Mouse (Mus musculus) MEL (cell line): ENCODE measurements at regions not wholly inside any gene's neighbourhood (a gene's known extent, or its start where the extent isn't known, plus 50 kb on each side); places are given as distances from the start of the nearest gene placed in this dataset.

Experiments
- BHLHE40 ChIP-seq: IDR thresholded peaks from 2 replicates; pipeline ENCODE4 v1.6.1; 2012; ENCODE audit warnings: low read depth, mild to moderate bottlenecking, inconsistent platforms, low read length, improper control_type of control experiment, borderline replicate concordance
- CTCF ChIP-seq, 3 experiments: IDR thresholded peaks in 2 of 3; conservative IDR thresholded peaks in 1 of 3; 2 replicates each; pipeline ENCODE4 v1.5.1; 2011 to 2012; ENCODE audit warnings: low read length in 3 of 3, low read depth in 2 of 3, mild to moderate bottlenecking in 2 of 3, improper control_type of control experiment in 1 of 3, inconsistent platforms in 1 of 3, mixed read lengths in 1 of 3, moderate library complexity in 1 of 3; ENCODE audit not compliant: control insufficient read depth in 1 of 3, insufficient read depth in 1 of 3, poor library complexity in 1 of 3, severe bottlenecking in 1 of 3
- EP300 ChIP-seq, 2 experiments: IDR thresholded peaks; 2 replicates each; pipeline ENCODE4 v1.6.1; 2011; ENCODE audit warnings: improper control_type of control experiment in 2 of 2, low read length in 2 of 2, low read depth in 1 of 2, mild to moderate bottlenecking in 1 of 2
- GABPA ChIP-seq: IDR thresholded peaks from 2 replicates; pipeline ENCODE4 v1.6.1; 2012; ENCODE audit warnings: low read depth, mild to moderate bottlenecking, inconsistent platforms, low read length, improper control_type of control experiment, moderate library complexity
- GATA1 ChIP-seq: IDR thresholded peaks from 2 replicates; pipeline ENCODE4 v1.6.1; 2011; ENCODE audit warnings: low read depth, low read length, improper control_type of control experiment
- KAT2A ChIP-seq: conservative IDR thresholded peaks from 2 replicates; pipeline ENCODE4 v1.6.1; 2012; ENCODE audit warnings: low read depth, low read length, improper control_type of control experiment, inconsistent platforms
- MAFK ChIP-seq: IDR thresholded peaks from 2 replicates; pipeline ENCODE4 v1.6.1; 2011; ENCODE audit warnings: low read depth, mild to moderate bottlenecking, low read length, improper control_type of control experiment, borderline replicate concordance
- MAX ChIP-seq: IDR thresholded peaks from 2 replicates; pipeline ENCODE4 v1.6.1; 2011; ENCODE audit warnings: low read length, improper control_type of control experiment
- MYC ChIP-seq: IDR thresholded peaks from 2 replicates; pipeline ENCODE4 v1.6.1; 2011; ENCODE audit warnings: low read depth, mild to moderate bottlenecking, low read length, improper control_type of control experiment, moderate library complexity
- NELFE ChIP-seq: IDR thresholded peaks from 2 replicates; pipeline ENCODE4 v1.6.1; 2011; ENCODE audit warnings: low read depth, low read length, improper control_type of control experiment
- SMC3 ChIP-seq: IDR thresholded peaks from 2 replicates; pipeline ENCODE4 v1.6.1; 2011; ENCODE audit warnings: low read depth, low read length, improper control_type of control experiment
- TCF12 ChIP-seq: IDR thresholded peaks from 2 replicates; pipeline ENCODE4 v1.6.1; 2014; ENCODE audit warnings: low read depth, mild to moderate bottlenecking, inconsistent platforms, low read length, improper control_type of control experiment, moderate library complexity
- USF1 ChIP-seq: IDR thresholded peaks from 2 replicates; pipeline ENCODE4 v1.6.1; 2014; ENCODE audit warnings: low read depth, mild to moderate bottlenecking, inconsistent platforms, low read length, improper control_type of control experiment, moderate library complexity
- ZC3H11A ChIP-seq: IDR thresholded peaks from 2 replicates; pipeline ENCODE4 v1.6.1; 2012; ENCODE audit warnings: low read depth, mild to moderate bottlenecking, inconsistent platforms, low read length, improper control_type of control experiment

DNA sequence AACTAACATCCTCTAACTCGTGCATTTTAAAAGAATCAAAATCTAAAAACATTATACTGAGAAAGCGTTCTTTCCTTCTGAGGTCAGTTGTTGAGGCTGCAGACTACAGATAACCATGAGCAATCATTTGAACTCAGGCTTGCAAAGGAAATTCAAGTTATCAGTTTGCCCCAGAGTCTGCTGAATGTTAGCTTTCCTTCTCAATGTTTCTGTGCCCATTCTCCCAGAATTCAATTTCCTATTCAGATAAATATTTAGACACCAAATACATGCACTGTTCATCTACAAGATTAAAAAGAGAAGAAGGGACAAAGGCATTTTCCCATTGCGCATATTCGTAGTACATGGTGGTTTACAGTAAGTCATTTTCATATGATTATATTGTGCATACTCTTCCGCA lies 107.9 kb upstream of the Tank start:
- TF ChIP-seq BHLHE40 (peak; percentile 66; the same call in 1 of the 2 replicates), MAX (no peak; the same call in 1 of the 2 replicates), GABPA (no peak), SMC3 (no peak), MYC (0 out of 2 replicates have a peak, but pooled peaks have one; percentile 51), NELFE (no peak), USF1 (no peak), TCF12 (peak; percentile 98), KAT2A (no peak), CTCF (IDR thresholded peaks at IDR 0.05 in 2 of 3, conservative IDR thresholded peaks at IDR 0.05 in 1 of 3; ENCODE audit: control insufficient read depth in 1 of 3, insufficient read depth in 1 of 3, low read depth in 2 of 3, low read length in 3 of 3, poor library complexity in 1 of 3, severe bottlenecking in 1 of 3) (no peak), ZC3H11A (no peak), MAFK (0 out of 2 replicates have a peak, but pooled peaks have one; percentile 54), EP300 (IDR thresholded peaks at IDR 0.05; ENCODE audit: low read depth in 1 of 2, low read length in 2 of 2) (peak; percentile 96 to 97), GATA1 (peak; percentile 98)
